Mouse (Mus musculus) gastrocnemius, postnatal 14 days (tissue): Measurements from ENCODE around the gene Isca1. TPM values are rescaled to one million over a fixed set of nuclear protein-coding genes. Genes with fewer than 3 reads are reported as not detected.
A peak's percentile ranks its signal among the peaks of the same experiment; 100 is the strongest.
"Not testable (repeated sequence)": the region's sequence is repeated elsewhere in the genome, so short reads cannot be mapped to it uniquely, and the experiment has no call there.

Experiments used
- DNase-seq: peaks from one replicate; pipeline ENCODE4 v3.0.0; 2021; ENCODE audit warnings: mixed read lengths
- intact Hi-C: fragments of 180-260 bp; cut with DNase I; formaldehyde crosslinking; loops from one replicate; pipeline ENCODE4 v1.15.1; 2025; ENCODE audit warnings: low total_unique reads
- total RNA-seq, 2 experiments: library from RNA; stranded (reverse); gene quantifications; 2 replicates each; pipeline ENCODE4 v1.2.3; 2021

Gene Isca1
- total RNA-seq, 2 experiments from 2014 or later, result 107 to 121 TPM

- no peak for DNase-seq
- intact Hi-C loops, result no loop called here
These were observed 6.8 kb downstream of the Isca1 start for GRCm38 (mm10) chr13:59762791-59763190.

DNA sequence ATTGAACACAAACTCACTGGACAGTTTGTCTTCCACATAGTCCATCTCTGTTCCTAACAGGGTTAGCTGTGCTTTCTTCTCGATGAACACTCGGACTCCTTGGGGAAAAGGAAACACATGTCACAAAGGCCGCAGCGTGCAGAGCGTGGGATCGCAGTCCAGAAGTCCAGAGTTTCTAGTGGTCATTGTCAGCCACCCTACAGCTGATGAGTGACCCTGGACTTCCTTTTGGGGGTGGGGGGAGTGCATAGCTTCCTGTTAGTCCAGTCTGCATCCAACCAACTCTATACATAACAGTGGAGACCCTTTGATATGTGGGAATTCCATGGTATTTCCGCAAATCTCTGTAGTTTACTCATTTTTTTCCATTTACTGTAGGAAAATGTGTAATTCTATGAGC lies 12.7 kb downstream of the Isca1 start:
- no peak for DNase-seq
- intact Hi-C loops, result no loop called here

DNA sequence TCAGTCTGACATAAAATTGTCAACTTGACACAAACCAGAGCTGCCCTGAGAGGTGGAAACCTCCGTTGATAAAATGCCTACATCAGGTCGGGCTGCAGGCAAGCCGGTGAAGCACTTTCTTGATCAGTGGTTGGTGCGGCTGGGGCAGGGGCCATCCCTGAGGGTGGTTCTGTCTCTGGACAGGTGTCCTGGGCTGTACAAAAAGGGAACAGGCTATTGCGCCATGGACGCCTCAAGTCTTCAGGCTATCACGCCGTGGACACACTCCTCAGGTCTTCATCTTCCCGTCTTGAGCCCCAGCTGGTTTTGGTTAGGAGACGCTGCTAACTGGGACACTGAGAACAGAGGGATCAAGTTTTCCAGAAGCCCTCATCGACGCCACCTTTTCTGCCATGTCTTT lies 19.3 kb downstream of the Isca1 start:
- intact Hi-C loops, result no loop called here

GRCm38 (mm10) chr13:59746711-59747110 lies 22.9 kb downstream of the Isca1 start, which contains the start of gene 1700014D04Rik:
Gene 1700014D04Rik, minus strand, starts transcription at chr13:59746752.
- intact Hi-C loops, result no loop called here
- DNase-seq, result no peak

More for the DNA sequence above, 19.3 kb downstream of the Isca1 start:
- no peak for DNase-seq

GRCm38 (mm10) chr13:59746164-59746563 lies 23.4 kb downstream of the Isca1 start:
- no peak for DNase-seq
- intact Hi-C loops, result no loop called here

DNA sequence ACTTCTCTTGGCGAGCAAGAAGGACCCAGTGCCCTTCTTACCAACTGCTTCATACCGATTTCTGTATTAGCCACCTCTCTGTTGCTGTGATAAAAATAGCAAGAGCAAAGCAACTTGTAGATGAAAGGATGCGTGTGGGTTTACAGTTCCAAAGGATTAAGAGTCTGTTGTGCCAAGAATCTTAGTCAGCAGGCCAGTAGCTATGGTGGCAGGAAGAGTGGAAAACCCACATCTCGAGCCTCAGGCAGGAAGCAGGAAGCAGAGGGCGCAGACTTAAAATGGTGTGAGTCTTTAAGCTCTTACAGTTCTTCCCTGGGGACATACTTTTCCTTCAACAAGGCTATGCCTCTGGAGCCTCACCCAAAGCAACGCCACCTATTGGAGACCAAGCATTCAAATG lies 24.1 kb downstream of the Isca1 start:
- intact Hi-C loops, result no loop called here

DNA sequence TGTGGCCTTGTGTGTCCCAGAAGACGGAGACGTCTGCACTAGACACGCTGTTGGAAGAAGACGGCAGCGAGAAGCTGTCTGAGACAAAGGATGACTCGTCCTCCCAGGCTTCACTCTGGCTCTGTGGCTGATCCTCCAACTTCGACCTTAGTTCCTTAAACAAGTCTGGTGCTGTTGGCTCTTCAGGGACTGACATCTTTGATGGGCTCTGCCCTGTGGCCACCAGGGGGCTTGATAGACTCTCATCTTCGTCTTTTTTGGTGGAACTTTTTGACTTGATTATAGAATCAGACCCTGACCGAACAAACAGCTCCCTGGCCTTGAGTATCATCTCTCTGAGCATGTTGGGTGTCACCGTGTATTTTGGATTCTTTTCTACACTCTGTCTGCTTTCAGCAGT lies 27.9 kb downstream of the Isca1 start:
- intact Hi-C loops, result no loop called here
- peak; percentile 18 for DNase-seq

More for the DNA sequence above, 24.1 kb downstream of the Isca1 start:
- DNase-seq, result no peak

DNA sequence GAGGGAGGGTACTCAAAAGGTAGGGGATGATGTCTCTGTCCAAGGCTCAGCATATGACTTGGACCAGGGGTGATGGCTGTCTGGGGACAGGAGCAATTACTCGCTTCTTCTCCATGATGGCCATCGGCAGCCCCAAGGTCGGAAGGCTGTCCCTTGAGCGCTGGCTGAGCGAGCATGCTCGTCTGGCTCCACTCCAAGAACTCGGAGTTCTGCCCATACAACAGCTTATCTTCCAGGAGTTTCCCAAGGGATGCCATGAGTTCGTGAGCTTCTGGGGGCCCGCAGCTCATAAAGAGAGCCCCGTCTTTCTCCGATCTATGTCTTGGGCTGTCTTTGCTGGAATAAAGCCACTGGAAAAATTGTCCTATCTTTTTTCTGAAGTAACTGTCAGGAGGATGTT lies 28.5 kb downstream of the Isca1 start:
- DNase-seq, result no peak
- intact Hi-C loops, result no loop called here

DNA sequence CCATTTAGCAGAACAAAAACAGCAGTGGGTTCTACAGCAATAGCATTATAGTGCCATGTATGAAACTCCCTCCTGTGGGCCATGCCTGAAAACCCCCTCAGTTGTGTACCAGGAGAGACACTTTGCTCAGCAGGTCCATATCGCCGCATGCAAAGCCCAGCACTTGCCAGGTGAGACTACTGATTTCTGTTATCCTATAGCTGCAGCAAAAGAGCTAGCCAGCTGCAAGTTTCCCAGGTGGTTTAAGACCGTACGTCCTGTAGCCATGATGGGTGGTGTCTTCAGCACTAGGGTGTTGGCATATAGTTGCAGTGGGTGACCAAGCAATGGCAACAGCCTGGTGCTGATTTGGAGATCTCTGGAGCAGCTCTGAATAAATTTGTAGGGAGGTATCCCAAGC lies 30.2 kb downstream of the Isca1 start:
- DNase-seq, result no peak
- intact Hi-C loops, result no loop called here

GRCm38 (mm10) chr13:59738455-59738854 lies 31.2 kb downstream of the Isca1 start:
- intact Hi-C loops, result no loop called here
- DNase-seq, result no peak

DNA sequence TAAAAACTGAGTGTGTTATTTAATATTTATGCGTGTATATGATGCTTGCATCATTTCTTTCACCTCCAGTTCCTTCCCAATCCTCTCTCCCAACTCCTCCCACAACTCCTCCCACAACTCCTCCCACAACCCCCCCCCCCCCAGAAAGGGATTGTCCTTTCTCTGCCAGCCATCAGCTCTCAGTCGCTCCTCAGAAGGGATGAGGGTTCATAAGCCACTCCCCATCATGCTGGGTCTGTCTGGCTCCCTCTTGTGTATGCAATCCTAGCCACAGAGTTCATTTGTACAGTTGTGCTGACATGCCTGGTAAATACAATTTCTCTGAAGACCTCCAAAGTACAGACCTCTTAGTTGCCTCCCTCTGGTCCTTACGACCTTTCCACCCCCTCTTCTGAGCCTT lies 34.4 kb downstream of the Isca1 start:
- intact Hi-C loops, result no loop called here
- DNase-seq, result no peak

GRCm38 (mm10) chr13:59734347-59734746 lies 35.3 kb downstream of the Isca1 start:
- DNase-seq, intact Hi-C loops: not testable (repeated sequence)

- DNase-seq, result no peak
- intact Hi-C loops, result no loop called here
These were observed 35.7 kb downstream of the Isca1 start for GRCm38 (mm10) chr13:59733936-59734335.

- DNase-seq, result no peak
- intact Hi-C loops, result no loop called here
These were observed 38.0 kb downstream of the Isca1 start, which contains the start of gene Spata31d1d for GRCm38 (mm10) chr13:59731652-59732051. Gene Spata31d1d, minus strand, starts transcription at chr13:59731752.

DNA sequence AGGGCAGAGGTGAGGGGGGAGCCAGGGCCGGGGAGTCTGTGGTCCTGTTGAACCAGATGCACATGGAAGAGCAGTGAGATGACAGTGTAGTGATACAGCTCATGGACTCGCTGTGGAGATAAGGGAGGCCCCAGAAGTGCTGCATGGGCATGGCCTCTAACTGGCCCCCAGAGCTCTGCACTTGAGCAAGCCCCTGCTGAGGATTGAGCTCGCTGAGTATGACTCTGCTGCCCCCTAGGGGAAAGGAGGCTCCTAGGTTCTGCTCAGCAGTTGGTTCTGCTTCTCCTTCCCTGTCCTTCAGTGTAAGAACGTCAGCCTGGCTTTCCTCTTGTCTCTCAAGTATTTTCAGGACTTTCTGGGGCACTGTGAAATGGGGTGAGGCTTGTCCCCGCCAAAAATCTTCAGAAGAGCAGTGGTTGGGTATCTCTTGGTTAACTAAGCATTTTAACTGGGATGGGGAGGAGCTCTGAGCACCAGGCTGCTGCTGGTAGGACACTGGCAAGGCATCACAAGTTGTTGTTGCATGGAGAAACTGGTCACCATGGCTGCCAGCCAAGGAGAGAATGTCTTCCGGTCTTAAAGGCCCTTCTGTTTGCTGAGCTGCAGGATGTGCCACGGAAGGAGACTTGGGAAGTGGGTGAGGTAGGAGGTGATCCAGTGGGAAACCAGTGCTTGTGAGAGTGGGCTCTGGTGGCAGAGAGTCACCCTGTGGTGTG lies 41.1 kb downstream of the Isca1 start:
- intact Hi-C loops, result loop anchor here (5.0 kb wide), 2 partner anchors 111 to 211 kb away; no protein-coding TSS in a partner anchor
- DNase-seq, result peak; percentile 77

GRCm38 (mm10) chr13:59726139-59726867 lies 43.3 kb downstream of the Isca1 start:
- no peak for DNase-seq
- intact Hi-C loops, result loop anchor here (5.0 kb wide), 2 partner anchors 109 to 209 kb away; no protein-coding TSS in a partner anchor

- DNase-seq, intact Hi-C loops: not testable (repeated sequence)
These were observed 47.5 kb downstream of the Isca1 start for GRCm38 (mm10) chr13:59722089-59722488.

- intact Hi-C loops, result no loop called here
- no peak for DNase-seq
These were observed 50.1 kb downstream of the Isca1 start for GRCm38 (mm10) chr13:59719475-59719874.

DNA sequence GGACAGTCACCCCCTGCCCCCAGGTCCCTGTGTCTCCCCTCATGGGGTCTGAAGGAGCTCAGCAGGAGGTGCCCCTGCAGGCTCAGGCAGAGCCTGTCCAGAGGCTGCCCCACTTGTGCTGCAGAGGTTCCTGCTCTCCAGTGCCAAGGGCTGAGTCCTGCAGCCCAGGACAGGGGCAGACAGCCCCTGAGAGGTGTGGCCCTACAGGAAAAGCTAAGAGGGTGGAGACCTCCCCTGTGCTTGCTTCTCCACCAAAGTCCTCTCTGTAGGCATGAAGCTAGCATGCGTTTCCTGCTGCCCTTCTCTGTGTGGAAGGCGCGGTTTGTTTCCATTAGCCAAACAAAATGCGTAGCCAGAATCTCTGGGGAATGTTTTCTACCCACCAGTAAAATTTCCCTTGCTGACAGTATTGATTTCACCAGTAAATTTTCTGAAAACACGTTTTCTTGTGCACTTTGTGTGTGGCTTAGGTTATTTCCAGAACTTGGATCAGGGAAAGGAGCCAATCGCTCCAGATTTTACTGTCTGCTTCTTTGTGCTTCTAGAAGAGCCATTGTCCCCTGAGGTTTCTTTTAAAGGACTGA lies 50.7 kb downstream of the Isca1 start:
- intact Hi-C loops, DNase-seq: not testable (repeated sequence)

DNA sequence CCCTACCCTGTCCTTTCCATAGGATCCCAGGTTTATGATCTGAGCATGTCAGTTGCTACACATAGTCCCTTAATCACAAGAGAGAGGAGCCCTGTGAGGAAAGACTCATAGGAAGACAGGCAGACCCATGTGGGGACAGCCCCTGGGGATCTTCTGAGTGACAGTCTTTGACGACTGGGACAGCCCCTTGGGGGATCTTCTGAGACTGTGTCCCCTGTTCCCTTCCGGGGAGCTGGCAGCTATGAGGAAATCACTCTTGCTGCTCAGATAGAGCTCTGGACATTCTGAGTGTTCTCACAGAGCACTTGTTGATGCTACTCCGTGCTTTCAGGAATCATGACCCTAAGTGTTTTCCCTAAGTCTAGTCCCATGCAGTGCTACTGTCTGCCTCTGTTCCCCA lies 55.9 kb downstream of the Isca1 start:
- intact Hi-C loops, result no loop called here
- DNase-seq, result no peak
